Mouse (Mus musculus) CD4-positive helper T cell, adult 2 months (primary cell): ENCODE measurements around the gene 4833420G17Rik.
"Not testable (repeated sequence)": the region's sequence is repeated elsewhere in the genome, so short reads cannot be mapped to it uniquely, and the experiment has no call there.

Source experiments
- DNase-seq: peaks from one replicate; pipeline ENCODE4 v3.0.0-alpha.2; 2012; ENCODE audit warnings: low read depth, missing footprints, low spot score

The 4833420G17Rik gene

GRCm38 (mm10) chr13:119462596-119463560, at the start of gene 4833420G17Rik:
Gene 4833420G17Rik, plus strand, starts transcription at chr13:119462768.
- peak; percentile 93 for DNase-seq

- no peak for DNase-seq
Observed at GRCm38 (mm10) chr13:119413026-119413425, 49.5 kb upstream of the 4833420G17Rik start.

- DNase-seq = no peak
Observed at GRCm38 (mm10) chr13:119418479-119418878, 44.1 kb upstream of the 4833420G17Rik start.

GRCm38 (mm10) chr13:119430164-119430563, 32.4 kb upstream of the 4833420G17Rik start:
- peak; percentile 30 for DNase-seq

- no peak for DNase-seq
Observed at GRCm38 (mm10) chr13:119432041-119432440, 30.5 kb upstream of the 4833420G17Rik start.

GRCm38 (mm10) chr13:119434359-119434758, 28.2 kb upstream of the 4833420G17Rik start:
- DNase-seq = no peak

GRCm38 (mm10) chr13:119442244-119442643, 20.3 kb upstream of the 4833420G17Rik start:
- DNase-seq = no peak

GRCm38 (mm10) chr13:119453563-119453962, 9.0 kb upstream of the 4833420G17Rik start:
- DNase-seq = no peak

GRCm38 (mm10) chr13:119455082-119455481, 7.5 kb upstream of the 4833420G17Rik start:
- no peak for DNase-seq

- no peak for DNase-seq
Observed at GRCm38 (mm10) chr13:119456342-119456741, 6.2 kb upstream of the 4833420G17Rik start.

GRCm38 (mm10) chr13:119461900-119462595, 520 bp upstream of the 4833420G17Rik start:
- DNase-seq = no peak

GRCm38 (mm10) chr13:119476631-119477030, 14.1 kb downstream of the 4833420G17Rik start:
- no peak for DNase-seq

- DNase-seq = no peak
Observed at GRCm38 (mm10) chr13:119477789-119478188, 15.2 kb downstream of the 4833420G17Rik start.

- DNase-seq = no peak
Observed at GRCm38 (mm10) chr13:119487354-119487753, 24.8 kb downstream of the 4833420G17Rik start.

GRCm38 (mm10) chr13:119487880-119488580, 25.5 kb downstream of the 4833420G17Rik start, which contains the start of the genes Tmem267 and 3110070M22Rik:
Gene Tmem267, plus strand, starts transcription at chr13:119488039.
Gene 3110070M22Rik, minus strand, starts transcription at chr13:119488383.
- DNase-seq = peak; percentile 89

GRCm38 (mm10) chr13:119492083-119492482, 29.5 kb downstream of the 4833420G17Rik start:
- DNase-seq = not testable (repeated sequence)

- not testable (repeated sequence) for DNase-seq
Observed at GRCm38 (mm10) chr13:119494938-119495337, 32.4 kb downstream of the 4833420G17Rik start.
